Mouse (Mus musculus) left cerebral cortex, adult 9 months (tissue): ENCODE data around the gene Gm8909.
"Not testable (repeated sequence)": the region's sequence is repeated elsewhere in the genome, so short reads cannot be mapped to it uniquely, and the experiment has no call there.

ENCODE experiments used
- DNase-seq, 2 experiments: peaks; one replicate each; pipeline ENCODE4 v3.0.0; 2022; ENCODE audit warnings: low spot score in 2 of 2

Gene Gm8909

GRCm38 (mm10) chr17:36168039-36168652 is at the start of gene Gm8909:
TSS of gene Gm8909 (minus strand) at chr17:36168537.
- DNase-seq, result no peak

DNA sequence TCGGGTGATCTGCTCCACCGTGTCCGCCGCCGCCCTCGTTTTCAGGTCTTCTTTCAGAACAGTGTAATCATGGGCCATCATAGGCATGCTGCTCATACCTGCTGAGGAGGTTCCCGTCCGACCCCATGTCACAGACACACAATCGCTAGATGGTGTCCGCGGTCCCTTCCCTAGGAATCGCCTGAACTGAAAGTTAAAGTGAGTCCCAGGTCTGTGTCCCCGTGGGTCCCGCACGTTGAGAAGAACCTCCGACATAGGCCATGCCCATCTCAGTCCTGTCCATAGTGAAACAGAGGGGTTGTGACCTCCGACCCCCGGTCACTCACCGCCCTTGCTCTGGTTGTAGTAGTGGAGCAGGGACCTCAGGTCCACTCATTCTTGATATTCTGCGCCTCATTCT is 47.2 kb upstream of the Gm8909 start:
- no peak for DNase-seq

- no peak for DNase-seq
Observed at GRCm38 (mm10) chr17:36206846-36207245, 38.5 kb upstream of the Gm8909 start.

GRCm38 (mm10) chr17:36205862-36206261 is 37.5 kb upstream of the Gm8909 start:
- no peak for DNase-seq

GRCm38 (mm10) chr17:36205456-36205855 is 37.1 kb upstream of the Gm8909 start:
- DNase-seq, result no peak

DNA sequence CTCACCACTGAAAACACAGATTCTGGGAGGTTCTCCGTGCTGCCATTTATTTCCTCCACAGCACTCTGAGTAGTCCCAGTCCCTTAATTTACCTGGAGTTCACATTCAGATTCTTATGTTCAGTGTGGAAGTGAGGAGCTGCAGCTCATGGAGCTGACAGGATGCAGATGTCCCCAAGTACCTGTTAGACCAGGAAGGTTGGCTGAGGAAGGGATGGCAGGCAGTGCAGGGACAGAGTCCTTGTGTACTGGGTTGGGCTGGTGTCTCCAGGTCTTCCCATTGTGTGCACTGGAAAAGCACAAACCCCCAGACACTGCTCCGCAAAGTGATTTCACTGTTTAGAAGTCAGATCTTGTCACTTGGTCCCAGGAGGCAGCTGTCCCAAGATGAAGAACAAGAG is 33.5 kb upstream of the Gm8909 start:
- no peak for DNase-seq

GRCm38 (mm10) chr17:36198317-36198716 is 30.0 kb upstream of the Gm8909 start:
- DNase-seq, result no peak

DNA sequence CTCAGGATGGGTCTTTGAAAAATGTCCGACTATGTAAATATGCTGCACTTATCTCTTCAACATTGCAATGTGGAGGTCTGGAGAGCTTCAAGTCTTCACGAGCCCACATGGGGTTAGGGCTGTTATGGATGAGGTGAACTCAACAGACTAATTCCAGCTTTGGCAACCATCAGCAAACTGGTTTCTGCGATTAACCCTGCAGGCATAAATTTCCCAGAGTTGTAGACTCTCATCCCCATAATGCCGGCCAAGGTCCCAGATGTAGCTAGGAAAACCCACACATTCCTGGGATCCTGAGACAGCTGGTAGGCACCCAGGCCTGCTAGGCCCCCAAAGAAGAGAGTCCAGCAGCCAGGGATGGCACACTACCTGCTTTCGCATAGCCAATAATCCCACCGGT is 26.1 kb upstream of the Gm8909 start:
- DNase-seq, result no peak

GRCm38 (mm10) chr17:36193546-36194141 is 25.3 kb upstream of the Gm8909 start:
- DNase-seq, result peak in 1 of 2 experiments; percentile 45

DNA sequence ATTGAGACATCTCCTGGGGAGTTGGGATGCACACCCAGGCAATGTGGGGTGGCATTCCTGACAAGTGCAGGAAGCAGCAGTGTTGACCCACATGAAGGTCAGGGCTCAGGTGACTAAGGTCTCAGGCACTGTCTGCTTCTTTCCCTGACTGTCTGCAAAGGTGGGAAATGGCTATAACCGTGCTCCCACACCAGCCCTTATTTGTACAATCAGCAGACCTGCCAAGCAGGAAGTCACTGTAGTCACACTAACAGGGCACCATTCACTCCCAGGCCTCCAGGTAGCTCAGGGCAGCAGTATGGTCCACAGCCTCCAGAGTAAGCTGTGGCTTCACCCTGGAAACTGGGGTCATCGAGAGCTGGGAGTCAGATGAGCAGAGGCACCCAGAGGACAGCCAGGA is 24.0 kb upstream of the Gm8909 start:
- no peak for DNase-seq

- DNase-seq, result no peak
Observed at GRCm38 (mm10) chr17:36190169-36190507, 21.8 kb upstream of the Gm8909 start, which contains the start of gene H2-T3. TSS of gene H2-T3 (minus strand) at chr17:36190287.

DNA sequence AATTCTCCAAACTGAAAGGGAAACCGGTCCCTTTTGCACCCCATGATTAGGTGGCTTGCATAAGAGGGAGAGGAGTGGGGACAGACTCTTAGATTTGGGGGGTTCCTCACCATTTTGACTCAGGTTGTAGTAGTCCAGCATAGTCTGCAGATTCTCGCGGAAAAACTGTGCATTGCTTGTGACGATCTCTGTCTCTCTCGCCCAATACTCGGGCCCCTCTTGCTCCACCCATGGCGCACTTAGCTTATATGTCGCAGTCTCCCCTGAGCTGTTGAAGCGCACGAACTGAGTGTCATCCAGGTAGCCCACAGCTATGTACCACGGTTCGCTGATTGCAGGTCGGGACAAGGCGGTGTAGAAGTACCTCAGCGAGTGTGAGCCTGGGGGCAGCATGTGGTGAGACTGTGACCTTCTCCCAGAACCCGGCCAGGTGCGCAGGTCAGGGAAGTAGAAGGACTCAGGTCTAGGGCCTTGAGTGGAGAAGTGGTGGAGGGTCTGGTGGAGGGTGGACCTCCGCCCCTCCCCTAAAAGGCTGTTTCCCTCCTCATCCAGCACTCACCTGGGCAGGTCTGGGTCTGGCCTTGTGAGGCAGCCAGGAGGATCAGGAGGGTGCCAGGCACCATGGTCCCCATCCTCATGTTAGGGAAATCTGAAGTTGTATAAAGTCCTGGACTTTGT is 21.3 kb upstream of the Gm8909 start:
- DNase-seq, result no peak

DNA sequence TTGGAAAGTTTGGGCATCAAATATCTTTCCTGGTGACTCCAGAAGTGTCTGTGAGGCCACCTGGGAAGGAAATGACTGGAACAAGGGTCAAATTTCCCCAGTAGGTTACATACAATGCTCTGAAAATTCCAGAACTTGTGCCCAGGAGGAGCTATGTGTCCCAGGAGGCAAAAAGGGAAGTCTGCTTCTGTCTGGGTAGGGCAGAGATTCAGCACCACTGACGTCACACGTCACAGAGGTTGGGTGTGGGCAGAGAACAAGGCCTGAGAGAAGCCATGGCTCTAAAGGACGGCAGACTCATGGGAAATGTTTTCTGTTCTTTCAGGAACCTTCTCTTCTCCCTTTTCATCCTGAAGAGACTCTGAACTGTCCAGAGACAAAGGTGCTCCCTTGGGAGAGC is 19.2 kb upstream of the Gm8909 start:
- DNase-seq, result no peak

DNA sequence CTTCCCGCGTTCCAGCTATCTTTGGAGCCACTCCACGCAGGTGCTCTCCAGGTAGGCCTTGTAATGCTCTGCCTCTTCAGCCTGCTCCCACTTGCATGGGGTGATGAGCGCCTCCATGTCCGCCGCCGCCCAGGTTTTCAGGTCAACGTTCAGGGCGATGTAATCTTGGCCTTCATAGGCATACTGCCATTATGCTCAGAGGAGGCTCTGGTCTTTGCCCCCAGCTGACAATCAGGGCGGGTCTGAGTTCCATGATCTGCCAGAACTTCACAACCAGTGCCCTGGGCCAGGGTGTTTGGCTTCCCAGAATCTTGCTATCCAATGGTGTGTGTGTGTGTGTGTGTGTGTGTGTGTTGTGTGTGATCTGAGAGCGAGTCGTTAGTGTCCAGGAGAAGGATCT is 13.9 kb upstream of the Gm8909 start:
- no peak for DNase-seq

GRCm38 (mm10) chr17:36179446-36179845 is 11.1 kb upstream of the Gm8909 start:
- DNase-seq, result not testable (repeated sequence)

- DNase-seq, result not testable (repeated sequence)
Observed at GRCm38 (mm10) chr17:36178938-36179337, 10.6 kb upstream of the Gm8909 start.

GRCm38 (mm10) chr17:36176132-36176531 is 7.8 kb upstream of the Gm8909 start:
- DNase-seq, result not testable (repeated sequence)

DNA sequence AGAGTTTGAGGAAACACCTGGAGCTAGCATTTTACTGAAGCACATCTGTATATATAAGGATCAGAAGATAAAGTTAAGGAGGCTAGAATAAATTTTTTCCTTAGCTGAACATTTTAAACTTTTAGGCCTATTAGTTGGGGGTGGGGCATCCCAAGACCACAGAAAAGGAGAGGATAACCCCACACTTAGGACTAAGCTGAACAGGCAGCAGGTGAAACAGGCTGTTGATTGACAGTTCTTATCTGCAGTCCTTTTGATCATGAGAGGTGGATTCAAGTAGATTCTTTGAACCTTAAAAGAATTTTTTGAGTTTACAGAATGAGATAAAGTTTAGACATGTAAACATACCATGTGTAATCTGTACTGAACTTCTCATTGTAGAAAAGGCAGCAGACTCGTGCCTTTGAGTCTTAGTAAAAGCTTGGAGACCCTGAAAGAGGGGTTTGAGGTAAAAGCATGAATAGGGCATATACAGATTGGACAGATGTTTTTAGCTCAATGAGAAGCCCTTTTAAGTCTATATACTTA is 2.0 kb upstream of the Gm8909 start:
- no peak for DNase-seq

- no peak for DNase-seq
Observed at GRCm38 (mm10) chr17:36169753-36170152, 1.4 kb upstream of the Gm8909 start.

GRCm38 (mm10) chr17:36169094-36169493 is 757 bp upstream of the Gm8909 start:
- not testable (repeated sequence) for DNase-seq

DNA sequence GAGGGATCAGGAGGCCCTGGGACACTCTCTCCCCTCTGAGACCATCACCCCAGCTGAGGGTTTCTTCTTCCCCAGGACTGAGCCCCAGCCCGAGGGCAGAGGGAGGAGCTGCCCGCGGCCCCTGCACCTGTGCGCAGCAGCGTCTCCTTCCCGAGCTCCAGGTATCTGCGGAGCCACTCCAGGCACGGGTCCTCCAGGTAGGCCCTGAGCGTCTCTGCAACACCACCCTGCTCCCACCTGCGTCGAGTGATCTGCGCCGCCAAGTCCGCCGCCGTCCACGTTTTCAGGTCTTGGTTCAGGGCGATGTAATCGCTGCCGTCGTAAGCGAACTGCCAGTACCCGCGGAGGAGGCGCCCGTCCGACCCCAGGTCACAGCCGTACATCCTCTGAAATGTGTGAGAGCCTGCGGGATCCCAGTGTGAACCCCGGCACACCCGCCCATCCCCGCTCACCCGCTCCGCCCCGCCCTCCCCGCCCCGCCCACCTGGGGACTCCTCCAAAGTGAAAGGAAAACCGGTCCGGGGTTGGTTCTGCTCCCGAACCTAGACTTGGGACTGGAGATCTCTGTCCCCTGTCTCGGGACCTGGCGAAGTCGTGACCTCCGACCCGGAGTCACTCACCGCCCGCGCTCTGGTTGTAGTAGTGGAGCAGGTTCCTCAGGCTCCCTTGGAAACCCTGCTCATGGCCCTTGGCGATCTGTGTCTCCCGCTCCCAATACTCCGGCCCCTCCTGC is 865 bp downstream of the Gm8909 start:
- no peak for DNase-seq

- DNase-seq, result not testable (repeated sequence)
Observed at GRCm38 (mm10) chr17:36166901-36167300, 1.4 kb downstream of the Gm8909 start.
